Mouse (Mus musculus) neural tube, embryonic 11.5 days (tissue): Measurements from ENCODE around the gene Gm136. TPM values are rescaled to one million over a fixed set of nuclear protein-coding genes. Genes with fewer than 3 reads are reported as not detected.

Experiments used
- ATAC-seq: fragments of 200-750 bp; cut with Nextera tagmentation; 2 replicates; pipeline ENCODE4 v1.8.0; 2017; ENCODE audit warnings: moderate number of reproducible peaks, mild to moderate bottlenecking, moderate TSS enrichment, moderate library complexity; ENCODE audit not compliant: insufficient read depth, low FRiP score, low TSS enrichment
- DNase-seq: peaks from one replicate; pipeline ENCODE4 v3.0.0-alpha.2; 2015; ENCODE audit warnings: low spot score
- H3K27ac ChIP-seq: fragments of 300-500 bp; sonication (generic); 2 replicates; pipeline ENCODE4 v1.5.1; 2014; ENCODE audit warnings: low read depth, mild to moderate bottlenecking, low read length
- H3K27me3 ChIP-seq: fragments of 300-500 bp; sonication (generic); 2 replicates; pipeline ENCODE4 v1.6.1; 2014; ENCODE audit warnings: mild to moderate bottlenecking, low read length, mixed read lengths; ENCODE audit not compliant: control insufficient read depth, insufficient read depth
- H3K36me3 ChIP-seq: fragments of 300-500 bp; sonication (generic); 2 replicates; pipeline ENCODE4 v1.6.1; 2014; ENCODE audit warnings: mild to moderate bottlenecking, low read length, moderate library complexity, mixed read lengths; ENCODE audit not compliant: control insufficient read depth, insufficient read depth
- H3K4me1 ChIP-seq: fragments of 300-500 bp; sonication (generic); 2 replicates; pipeline ENCODE4 v1.6.1; 2014; ENCODE audit warnings: low read length, mixed read lengths; ENCODE audit not compliant: control insufficient read depth, insufficient read depth
- H3K4me2 ChIP-seq: fragments of 300-500 bp; sonication (generic); 2 replicates; pipeline ENCODE4 v1.6.1; 2014; ENCODE audit warnings: low read depth, mild to moderate bottlenecking, moderate library complexity
- H3K4me3 ChIP-seq: fragments of 300-500 bp; sonication (generic); 2 replicates; pipeline ENCODE4 v1.5.1; 2014; ENCODE audit warnings: low read depth, low read length
- H3K9ac ChIP-seq: fragments of 300-500 bp; sonication (generic); 2 replicates; pipeline ENCODE4 v1.6.1; 2014; ENCODE audit warnings: mild to moderate bottlenecking, low read length
- H3K9me3 ChIP-seq: fragments of 300-500 bp; sonication (generic); 2 replicates; pipeline ENCODE4 v1.6.1; 2016; ENCODE audit warnings: low read length; ENCODE audit not compliant: control insufficient read depth
- WGBS: fragments of 180-500 bp; shearing (Covaris S2); extraction: QIAGEN DNeasy Blood & Tissue Kit; methylation state at CpG from one replicate; pipeline ENCODE4 v1.1.7; 2014; 5-methylcytosine and 5-hydroxymethylcytosine counted together
- polyA plus RNA-seq: library from polyadenylated mRNA; unstranded; fragments of >200 nt; fragmentation: Nextera tagmentation; extraction: Ambion mirVana; gene quantifications from 2 replicates; pipeline ENCODE4 v1.2.1, GENCODE M21; 2014

Gene Gm136
- polyA plus RNA-seq, result not detected in 2 replicates

DNA sequence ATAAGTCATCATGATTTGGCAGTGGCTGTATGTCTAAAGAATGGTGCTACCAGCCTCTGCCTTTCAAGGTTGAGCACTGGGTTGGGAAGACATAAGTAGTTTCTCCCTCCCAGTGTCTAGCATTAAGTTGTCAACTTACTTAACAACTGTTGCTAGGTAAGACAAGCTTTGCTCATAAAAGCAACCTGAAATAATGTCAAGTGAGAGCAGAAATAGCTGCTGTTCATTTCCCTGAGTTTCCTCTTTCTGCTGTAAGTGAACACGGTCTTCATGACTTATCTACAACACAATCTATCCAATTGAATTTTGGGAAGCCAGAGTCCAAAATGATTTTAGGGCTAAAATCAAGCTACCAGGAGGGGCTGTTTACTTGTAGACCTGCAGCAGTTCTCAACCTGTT, at the start of gene Gm136:
Gene Gm136 (minus strand): TSS at position 101 of the 400 bp plus-strand sequence.
- H3K4me1 ChIP-seq, result no peaks in the 10 kb centered on the region
- DNase-seq (no peak), ATAC-seq (no peak)
- no peak within 1 kb of the TSS for H3K4me3 ChIP-seq
- H3K27ac ChIP-seq, result no peak within 1 kb of the TSS
- no peak within 1 kb of the TSS for H3K9ac ChIP-seq
- H3K9me3 ChIP-seq, result no peaks in the 10 kb centered on the region
- no peaks in the 10 kb centered on the region for H3K27me3 ChIP-seq
- H3K4me2 ChIP-seq, result no peak within 1 kb of the TSS
- WGBS, result 89% methylated on average over 1 of the region's 1 CpGs
- H3K36me3 ChIP-seq, result no peaks in the 10 kb centered on the region

DNA sequence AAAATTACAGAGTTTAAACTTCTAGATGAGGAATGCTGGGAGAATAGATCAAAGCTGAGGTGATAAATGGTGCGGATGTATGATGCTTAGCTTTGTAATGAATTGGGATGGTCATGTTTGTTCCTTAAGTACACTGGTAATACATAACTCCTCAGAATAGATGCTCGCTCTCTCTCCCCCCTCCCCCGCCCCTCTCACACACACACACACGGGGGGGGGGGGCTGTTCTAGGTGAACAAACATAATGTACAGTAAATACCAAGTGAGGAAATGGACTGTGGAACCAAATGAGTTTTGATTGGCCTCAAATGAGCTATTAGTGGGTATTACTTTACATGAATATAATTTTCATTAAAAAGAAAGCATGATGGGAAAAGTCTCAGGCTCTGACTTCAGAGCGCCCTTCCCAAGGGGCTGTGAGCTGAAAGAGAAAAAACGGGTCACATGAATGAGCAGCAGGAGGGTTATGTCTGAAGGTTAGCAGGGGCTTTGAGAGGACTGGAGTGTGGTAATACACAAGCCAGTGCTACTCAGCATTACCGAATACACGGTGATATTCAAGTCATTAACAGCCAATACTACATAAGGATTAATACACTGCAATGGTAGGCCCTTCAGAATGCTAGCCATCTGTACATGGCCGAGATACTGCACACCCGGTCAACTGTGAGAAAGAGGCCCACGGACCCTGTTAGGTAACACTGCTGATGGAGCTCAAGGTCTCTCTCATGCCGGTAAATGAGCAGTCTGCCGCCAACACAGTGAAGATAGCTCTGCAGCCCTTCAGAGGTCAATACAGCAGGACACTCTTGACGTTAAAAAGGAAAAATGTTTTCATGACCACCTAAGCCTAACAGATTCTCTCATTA, 45.3 kb upstream of the Gm136 start:
- Histone ChIP-seq H3K4me2 (no peak overlapping the region), H3K36me3 (no peaks in the 10 kb centered on the region), H3K9me3 (no peaks in the 10 kb centered on the region), H3K4me1 (no peaks in the 10 kb centered on the region), H3K9ac (no peak overlapping the region), H3K27me3 (no peaks in the 10 kb centered on the region), H3K4me3 (no peak overlapping the region), H3K27ac (no peak overlapping the region)
- 87% methylated on average over 14 of the region's 14 CpGs for WGBS
- ATAC-seq (no peak), DNase-seq (no peak)

DNA sequence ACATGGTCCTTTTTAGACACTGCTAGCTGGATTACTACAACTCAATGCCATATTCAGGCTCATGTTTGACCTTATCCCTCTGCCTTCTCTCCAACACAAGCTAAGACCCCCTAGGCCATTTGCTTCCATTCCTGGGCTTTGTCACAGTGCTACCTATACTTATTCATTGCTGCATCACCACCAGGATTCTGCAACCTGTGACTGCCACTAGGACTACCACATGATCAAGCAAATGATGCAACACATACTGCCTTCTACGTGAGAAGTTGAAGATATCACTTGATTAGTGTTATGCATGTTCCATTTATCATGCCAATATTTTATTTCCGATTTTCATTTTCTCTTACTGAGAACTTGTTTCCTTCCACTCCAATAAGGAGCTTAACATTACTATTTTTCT, 41.9 kb upstream of the Gm136 start:
- Histone ChIP-seq H3K4me2 (no peak overlapping the region), H3K27ac (no peak overlapping the region), H3K4me1 (no peaks in the 10 kb centered on the region), H3K9me3 (no peaks in the 10 kb centered on the region), H3K36me3 (no peaks in the 10 kb centered on the region), H3K4me3 (no peak overlapping the region), H3K27me3 (no peaks in the 10 kb centered on the region), H3K9ac (no peak overlapping the region)
- DNase-seq (no peak), ATAC-seq (no peak)
- 86% methylated on average over 2 of the region's 2 CpGs for WGBS

DNA sequence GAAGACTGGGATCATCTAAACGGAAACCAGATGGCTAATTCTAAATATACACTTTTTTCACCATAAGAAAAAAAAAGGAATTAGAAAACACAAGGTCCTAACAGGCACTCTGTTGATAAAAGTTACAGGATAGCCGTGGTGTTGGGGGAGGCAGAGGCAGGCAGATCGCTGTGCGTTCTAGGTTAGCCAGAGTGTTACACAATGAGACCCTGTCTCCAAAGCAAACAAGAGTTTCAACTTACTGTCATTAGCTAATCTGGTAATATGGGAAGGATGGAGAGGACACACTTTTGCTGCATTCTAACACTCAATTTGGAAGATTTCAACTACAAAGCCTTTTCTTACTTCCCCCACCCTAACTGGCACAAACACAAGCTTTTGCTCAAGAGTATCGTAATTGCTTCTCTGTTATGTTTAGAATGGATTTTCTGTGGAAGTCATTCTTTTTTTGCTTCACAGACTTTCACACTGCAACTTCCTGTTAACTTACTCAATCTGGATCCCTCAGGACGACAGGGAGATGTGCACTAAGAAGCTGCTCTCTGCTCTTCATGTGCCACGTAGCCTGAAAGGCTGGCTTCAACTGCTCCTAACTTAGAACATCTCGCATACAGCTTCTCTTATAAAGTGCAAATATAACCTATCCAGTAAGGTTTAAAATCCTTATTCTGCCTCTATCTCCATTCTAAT, 41.4 kb upstream of the Gm136 start:
- WGBS, result 85% methylated on average over 8 of the region's 8 CpGs
- DNase-seq, result no peak
- H3K4me2 ChIP-seq, result no peak overlapping the region
- H3K9ac ChIP-seq, result no peak overlapping the region
- no peak overlapping the region for H3K27ac ChIP-seq
- no peaks in the 10 kb centered on the region for H3K9me3 ChIP-seq
- no peaks in the 10 kb centered on the region for H3K27me3 ChIP-seq
- H3K36me3 ChIP-seq, result no peaks in the 10 kb centered on the region
- no peak overlapping the region for H3K4me3 ChIP-seq
- no peak for ATAC-seq
- H3K4me1 ChIP-seq, result no peaks in the 10 kb centered on the region

DNA sequence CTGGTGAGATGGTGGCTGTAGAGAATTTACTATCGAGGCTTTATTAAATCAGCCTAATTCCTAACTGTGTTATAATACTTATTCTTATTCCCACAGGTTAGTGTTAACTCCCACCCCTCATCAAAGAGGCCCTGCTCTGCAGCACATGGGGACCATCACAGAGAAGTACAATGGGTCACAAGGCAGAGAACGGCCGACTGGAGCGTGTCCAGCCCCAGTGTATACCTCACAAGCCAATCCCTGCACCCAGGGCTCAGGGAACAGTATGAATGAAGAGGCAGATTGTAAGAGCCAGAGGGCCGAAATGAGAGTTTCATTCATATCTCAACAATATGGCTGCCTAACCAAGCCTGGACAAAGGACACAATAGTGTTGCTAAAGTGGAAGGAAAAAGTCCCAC, 40.2 kb upstream of the Gm136 start:
- H3K36me3 ChIP-seq, result no peaks in the 10 kb centered on the region
- no peaks in the 10 kb centered on the region for H3K27me3 ChIP-seq
- no peaks in the 10 kb centered on the region for H3K4me1 ChIP-seq
- H3K4me3 ChIP-seq, result no peak overlapping the region
- ATAC-seq (no peak), DNase-seq (no peak)
- H3K4me2 ChIP-seq, result no peak overlapping the region
- no peak overlapping the region for H3K9ac ChIP-seq
- H3K27ac ChIP-seq, result no peak overlapping the region
- no peaks in the 10 kb centered on the region for H3K9me3 ChIP-seq
- WGBS, result 83% methylated on average over 5 of the region's 5 CpGs

DNA sequence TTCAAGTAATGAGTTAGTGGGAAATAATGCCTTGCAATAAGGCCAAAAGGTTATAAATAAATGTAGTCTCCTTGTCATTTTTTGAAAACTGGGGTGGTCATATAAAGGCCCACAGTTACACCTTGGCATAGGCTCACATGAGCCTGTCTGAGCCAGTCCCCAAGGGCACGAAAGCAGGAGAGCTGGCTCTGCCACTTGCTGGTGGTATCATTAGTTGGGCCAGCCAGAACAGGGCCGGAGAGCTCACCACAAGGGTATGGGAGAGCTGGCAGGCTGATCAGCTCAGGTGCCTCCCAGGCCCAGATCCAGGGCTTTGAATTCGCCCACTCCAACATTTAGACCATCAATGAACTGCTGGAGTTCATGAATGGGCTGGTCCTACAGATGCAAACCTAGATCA, 30.4 kb upstream of the Gm136 start:
- Histone ChIP-seq H3K36me3 (no peaks in the 10 kb centered on the region), H3K9ac (no peak overlapping the region), H3K27ac (no peak overlapping the region), H3K4me2 (no peak overlapping the region), H3K4me1 (no peaks in the 10 kb centered on the region), H3K4me3 (no peak overlapping the region), H3K27me3 (no peaks in the 10 kb centered on the region), H3K9me3 (no peaks in the 10 kb centered on the region)
- DNase-seq (no peak), ATAC-seq (no peak)
- 78% methylated on average over 3 of the region's 3 CpGs for WGBS

DNA sequence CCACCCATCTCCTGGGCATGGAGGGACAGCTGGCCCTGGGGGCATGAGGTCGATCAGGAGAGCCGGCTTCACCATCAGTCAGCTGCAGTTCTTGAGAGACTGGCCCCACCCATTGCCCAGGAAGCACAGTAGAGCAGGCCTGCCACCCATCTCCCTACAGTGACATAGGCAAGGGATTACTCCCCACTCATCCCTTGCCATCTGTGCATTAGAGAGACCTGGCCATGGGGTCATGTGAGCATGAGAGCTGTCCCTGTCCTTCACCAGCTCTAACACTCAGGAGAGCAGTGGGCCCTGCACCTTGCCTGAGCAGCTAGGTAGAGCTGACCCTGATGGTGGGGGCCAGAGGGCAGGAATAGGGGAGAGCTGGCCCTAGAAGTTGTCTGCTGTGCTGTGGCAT, 29.6 kb upstream of the Gm136 start:
- H3K27ac ChIP-seq, result no peak overlapping the region
- no peaks in the 10 kb centered on the region for H3K4me1 ChIP-seq
- no peak overlapping the region for H3K4me2 ChIP-seq
- no peaks in the 10 kb centered on the region for H3K9me3 ChIP-seq
- no peak for DNase-seq
- H3K9ac ChIP-seq, result no peak overlapping the region
- WGBS, result 69% methylated on average over 2 of the region's 2 CpGs
- no peaks in the 10 kb centered on the region for H3K36me3 ChIP-seq
- no peak overlapping the region for H3K4me3 ChIP-seq
- no peaks in the 10 kb centered on the region for H3K27me3 ChIP-seq
- no peak for ATAC-seq

DNA sequence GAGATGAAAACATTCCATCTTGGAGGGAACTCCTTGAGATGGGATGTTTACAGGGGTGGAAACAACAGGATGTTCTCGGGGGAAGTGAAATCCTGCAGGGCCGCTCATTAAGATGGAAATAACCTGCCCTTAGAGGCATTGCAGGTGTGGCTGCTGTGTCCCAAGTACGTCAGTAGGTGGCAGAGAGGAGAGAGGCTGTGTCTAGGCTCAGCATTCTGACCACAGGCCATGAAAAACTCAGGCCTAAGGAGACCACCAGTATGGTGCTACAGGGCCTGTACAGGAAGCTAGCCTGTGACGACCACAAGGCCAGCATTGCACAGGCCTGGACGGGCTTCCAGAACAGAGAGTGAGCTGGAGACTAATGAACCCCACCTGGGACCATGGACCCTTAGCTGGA, 28.8 kb upstream of the Gm136 start:
- H3K4me3 ChIP-seq, result no peak overlapping the region
- WGBS, result 67% methylated on average over 5 of the region's 5 CpGs
- no peak overlapping the region for H3K27ac ChIP-seq
- H3K27me3 ChIP-seq, result no peaks in the 10 kb centered on the region
- no peaks in the 10 kb centered on the region for H3K9me3 ChIP-seq
- no peak overlapping the region for H3K9ac ChIP-seq
- DNase-seq (no peak), ATAC-seq (no peak)
- H3K4me1 ChIP-seq, result no peaks in the 10 kb centered on the region
- H3K36me3 ChIP-seq, result no peaks in the 10 kb centered on the region
- no peak overlapping the region for H3K4me2 ChIP-seq

DNA sequence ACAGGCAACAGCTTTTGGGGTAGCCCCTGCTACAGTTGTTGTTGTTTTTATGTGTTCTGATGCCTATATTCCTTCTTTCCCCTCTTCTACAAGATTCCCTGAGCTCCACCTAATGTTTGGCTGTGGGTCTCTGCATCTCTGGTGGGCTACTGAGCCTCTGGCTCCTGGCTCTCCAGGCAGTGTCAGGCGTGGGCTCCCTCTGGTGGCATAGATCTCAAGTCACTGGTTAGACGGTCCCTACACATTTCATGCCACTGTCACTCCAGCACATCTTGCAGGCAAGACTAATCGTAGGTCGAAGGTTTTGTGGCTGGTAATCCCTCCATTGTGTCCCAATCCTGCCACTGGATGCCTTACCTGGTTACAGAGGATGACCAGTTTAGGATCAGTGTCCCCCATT, 26.7 kb upstream of the Gm136 start:
- Histone ChIP-seq H3K9ac (no peak overlapping the region), H3K27me3 (no peaks in the 10 kb centered on the region), H3K4me1 (no peaks in the 10 kb centered on the region), H3K4me2 (no peak overlapping the region), H3K27ac (no peak overlapping the region), H3K4me3 (no peak overlapping the region), H3K9me3 (no peaks in the 10 kb centered on the region), H3K36me3 (no peaks in the 10 kb centered on the region)
- ATAC-seq (no peak), DNase-seq (no peak)
- 32% methylated on average over 4 of the region's 4 CpGs for WGBS
